Mouse (Mus musculus): Measurements from ENCODE around the gene Baz1b. TPM values are rescaled to one million over a fixed set of nuclear protein-coding genes. Genes with fewer than 3 reads are reported as not detected.

Gene Baz1b
- polyA plus RNA-seq, 1 experiment from 2014 or later = 40.4 TPM

- no peaks in the 10 kb centered on the region for H3K4me1 ChIP-seq
- H3K36me3 ChIP-seq = peaks cover 100% of the 10 kb centered on the region
- WGBS = 84% methylated on average over 12 of the region's 12 CpGs
- H3K27ac ChIP-seq = no peak overlapping the region
- H3K4me2 ChIP-seq = no peak overlapping the region
- H3K4me3 ChIP-seq (replicated peaks) = no peak overlapping the region
- H3K9me3 ChIP-seq (replicated peaks) = no peaks in the 10 kb centered on the region
- no peaks in the 10 kb centered on the region for H3K27me3 ChIP-seq
- no peak for ATAC-seq (replicated peaks; ENCODE audit: low FRiP score)
- H3K9ac ChIP-seq = no peak overlapping the region
Observed at GRCm38 (mm10) chr5:135242136-135242535, 55.1 kb downstream of the Baz1b start.

GRCm38 (mm10) chr5:135242608-135243007 is 55.5 kb downstream of the Baz1b start:
- peaks cover 98% of the 10 kb centered on the region for H3K36me3 ChIP-seq
- no peaks in the 10 kb centered on the region for H3K9me3 ChIP-seq (replicated peaks)
- H3K4me3 ChIP-seq (replicated peaks) = no peak overlapping the region
- no peak overlapping the region for H3K4me2 ChIP-seq
- no peak for ATAC-seq (replicated peaks; ENCODE audit: low FRiP score)
- no peaks in the 10 kb centered on the region for H3K4me1 ChIP-seq
- no peaks in the 10 kb centered on the region for H3K27me3 ChIP-seq
- H3K9ac ChIP-seq = no peak overlapping the region
- WGBS = 92% methylated on average over 3 of the region's 3 CpGs
- no peak overlapping the region for H3K27ac ChIP-seq

- WGBS = 92% methylated on average over 1 of the region's 1 CpGs
- Histone ChIP-seq H3K9ac (no peak overlapping the region), H3K36me3 (peaks cover 92% of the 10 kb centered on the region), H3K4me2 (no peak overlapping the region), H3K4me1 (no peaks in the 10 kb centered on the region), H3K27ac (no peak overlapping the region), H3K9me3 (replicated peaks) (no peaks in the 10 kb centered on the region), H3K4me3 (replicated peaks) (no peak overlapping the region), H3K27me3 (no peaks in the 10 kb centered on the region)
- no peak for ATAC-seq (replicated peaks; ENCODE audit: low FRiP score)
Observed at GRCm38 (mm10) chr5:135243166-135243565, 56.1 kb downstream of the Baz1b start.

GRCm38 (mm10) chr5:135246531-135246930 is 59.5 kb downstream of the Baz1b start:
- Histone ChIP-seq H3K27me3 (peaks cover 25% of the 10 kb centered on the region), H3K9ac (no peak overlapping the region), H3K4me1 (peaks cover 17% of the 10 kb centered on the region), H3K4me3 (replicated peaks) (no peak overlapping the region), H3K36me3 (peaks cover 59% of the 10 kb centered on the region), H3K27ac (no peak overlapping the region), H3K4me2 (no peak overlapping the region), H3K9me3 (replicated peaks) (no peaks in the 10 kb centered on the region)
- no peak for ATAC-seq (replicated peaks; ENCODE audit: low FRiP score)
- WGBS = 69% methylated on average over 4 of the region's 4 CpGs

GRCm38 (mm10) chr5:135247337-135247736 is 60.3 kb downstream of the Baz1b start:
- H3K27ac ChIP-seq = no peak overlapping the region
- H3K4me3 ChIP-seq (replicated peaks) = no peak overlapping the region
- H3K36me3 ChIP-seq = peaks cover 51% of the 10 kb centered on the region
- H3K4me1 ChIP-seq = peaks cover 17% of the 10 kb centered on the region
- peaks cover 25% of the 10 kb centered on the region for H3K27me3 ChIP-seq
- no peak overlapping the region for H3K9ac ChIP-seq
- H3K4me2 ChIP-seq = no peak overlapping the region
- no peak for ATAC-seq (replicated peaks; ENCODE audit: low FRiP score)
- 74% methylated on average over 9 of the region's 9 CpGs for WGBS
- no peaks in the 10 kb centered on the region for H3K9me3 ChIP-seq (replicated peaks)

- Histone ChIP-seq H3K36me3 (peaks cover 33% of the 10 kb centered on the region), H3K9ac (no peak overlapping the region), H3K9me3 (replicated peaks) (no peaks in the 10 kb centered on the region), H3K4me3 (replicated peaks) (no peak overlapping the region), H3K4me1 (peaks cover 26% of the 10 kb centered on the region), H3K27me3 (peaks cover 25% of the 10 kb centered on the region), H3K4me2 (no peak overlapping the region), H3K27ac (no peak overlapping the region)
- no peak for ATAC-seq (replicated peaks; ENCODE audit: low FRiP score)
- WGBS = 85% methylated on average over 16 of the region's 16 CpGs
Observed at GRCm38 (mm10) chr5:135248956-135249676, 62.1 kb downstream of the Baz1b start.

- no peak overlapping the region for H3K27ac ChIP-seq
- H3K27me3 ChIP-seq = peaks cover 25% of the 10 kb centered on the region
- H3K4me3 ChIP-seq (replicated peaks) = peak overlapping the region; percentile 57
- peak; percentile 73 for ATAC-seq (replicated peaks; ENCODE audit: low FRiP score)
- peaks cover 28% of the 10 kb centered on the region for H3K4me1 ChIP-seq
- H3K4me2 ChIP-seq = peak overlapping the region; percentile 99
- 2% methylated on average over 83 of the region's 92 CpGs for WGBS
- peaks cover 20% of the 10 kb centered on the region for H3K36me3 ChIP-seq
- H3K9ac ChIP-seq = peak overlapping the region; percentile 47
- H3K9me3 ChIP-seq (replicated peaks) = no peaks in the 10 kb centered on the region
Observed at GRCm38 (mm10) chr5:135250186-135251078, 63.4 kb downstream of the Baz1b start.

GRCm38 (mm10) chr5:135251079-135251454 is 64.0 kb downstream of the Baz1b start, which contains the start of gene Fzd9:
TSS of gene Fzd9 (minus strand) at chr5:135251230.
- Histone ChIP-seq H3K27ac (no peak within 1 kb of the TSS), H3K4me2 (peak within 1 kb of the TSS; percentile 99), H3K4me3 (replicated peaks) (peak within 1 kb of the TSS; percentile 57), H3K36me3 (peaks cover 13% of the 10 kb centered on the region), H3K27me3 (peaks cover 25% of the 10 kb centered on the region), H3K9me3 (replicated peaks) (no peaks in the 10 kb centered on the region), H3K9ac (peak within 1 kb of the TSS; percentile 47), H3K4me1 (peaks cover 28% of the 10 kb centered on the region)
- peak; percentile 86 for ATAC-seq (replicated peaks; ENCODE audit: low FRiP score)
- under 1% methylated on average over 50 of the region's 51 CpGs for WGBS

GRCm38 (mm10) chr5:135253741-135254401 is 66.8 kb downstream of the Baz1b start:
- Histone ChIP-seq H3K4me3 (replicated peaks) (no peak overlapping the region), H3K4me2 (no peak overlapping the region), H3K4me1 (peaks cover 34% of the 10 kb centered on the region), H3K36me3 (no peaks in the 10 kb centered on the region), H3K27ac (0 out of 2 replicates have a peak overlapping the region, but pooled peaks have one; percentile 8), H3K9me3 (replicated peaks) (no peaks in the 10 kb centered on the region), H3K27me3 (peaks cover 22% of the 10 kb centered on the region), H3K9ac (no peak overlapping the region)
- no peak for ATAC-seq (replicated peaks; ENCODE audit: low FRiP score)
- 8% methylated on average over 12 of the region's 12 CpGs for WGBS

GRCm38 (mm10) chr5:135256166-135256565 is 69.1 kb downstream of the Baz1b start:
- no peak overlapping the region for H3K4me2 ChIP-seq
- 90% methylated on average over 3 of the region's 3 CpGs for WGBS
- no peaks in the 10 kb centered on the region for H3K9me3 ChIP-seq (replicated peaks)
- H3K4me1 ChIP-seq = peaks cover 22% of the 10 kb centered on the region
- no peak overlapping the region for H3K4me3 ChIP-seq (replicated peaks)
- H3K27me3 ChIP-seq = no peaks in the 10 kb centered on the region; the same call in 1 of the 2 replicates
- H3K27ac ChIP-seq = no peak overlapping the region
- no peak for ATAC-seq (replicated peaks; ENCODE audit: low FRiP score)
- no peak overlapping the region for H3K9ac ChIP-seq
- no peaks in the 10 kb centered on the region for H3K36me3 ChIP-seq

- H3K27me3 ChIP-seq = no peaks in the 10 kb centered on the region
- no peak overlapping the region for H3K27ac ChIP-seq
- no peak overlapping the region for H3K4me2 ChIP-seq
- H3K36me3 ChIP-seq = no peaks in the 10 kb centered on the region
- H3K9ac ChIP-seq = no peak overlapping the region
- H3K9me3 ChIP-seq (replicated peaks) = no peaks in the 10 kb centered on the region
- no peak for ATAC-seq (replicated peaks; ENCODE audit: low FRiP score)
- H3K4me3 ChIP-seq (replicated peaks) = no peak overlapping the region
- H3K4me1 ChIP-seq = peaks cover 19% of the 10 kb centered on the region
- WGBS = 84% methylated on average over 12 of the region's 12 CpGs
Observed at GRCm38 (mm10) chr5:135257559-135257958, 70.5 kb downstream of the Baz1b start.

Data from kidney, embryonic 15.5 days (tissue).